Mouse (Mus musculus) adrenal gland, adult 18-20 months (tissue): ENCODE results near the gene Msmb. TPM values are rescaled to one million over a fixed set of nuclear protein-coding genes. Genes with fewer than 3 reads are reported as not detected.
A peak's percentile ranks its signal among the peaks of the same experiment; 100 is the strongest.

Experiments
- DNase-seq, 2 experiments: peaks; one replicate each; pipeline ENCODE4 v3.0.0; 2021 to 2022; ENCODE audit warnings: low spot score in 2 of 2
- total RNA-seq, 2 experiments: library from RNA; stranded (reverse); gene quantifications; 1 replicate in 1 of 2; 2 replicates in 1 of 2; pipeline ENCODE4 v1.2.3; 2021

Gene Msmb
- total RNA-seq, 2 experiments from 2014 or later: not detected

DNA sequence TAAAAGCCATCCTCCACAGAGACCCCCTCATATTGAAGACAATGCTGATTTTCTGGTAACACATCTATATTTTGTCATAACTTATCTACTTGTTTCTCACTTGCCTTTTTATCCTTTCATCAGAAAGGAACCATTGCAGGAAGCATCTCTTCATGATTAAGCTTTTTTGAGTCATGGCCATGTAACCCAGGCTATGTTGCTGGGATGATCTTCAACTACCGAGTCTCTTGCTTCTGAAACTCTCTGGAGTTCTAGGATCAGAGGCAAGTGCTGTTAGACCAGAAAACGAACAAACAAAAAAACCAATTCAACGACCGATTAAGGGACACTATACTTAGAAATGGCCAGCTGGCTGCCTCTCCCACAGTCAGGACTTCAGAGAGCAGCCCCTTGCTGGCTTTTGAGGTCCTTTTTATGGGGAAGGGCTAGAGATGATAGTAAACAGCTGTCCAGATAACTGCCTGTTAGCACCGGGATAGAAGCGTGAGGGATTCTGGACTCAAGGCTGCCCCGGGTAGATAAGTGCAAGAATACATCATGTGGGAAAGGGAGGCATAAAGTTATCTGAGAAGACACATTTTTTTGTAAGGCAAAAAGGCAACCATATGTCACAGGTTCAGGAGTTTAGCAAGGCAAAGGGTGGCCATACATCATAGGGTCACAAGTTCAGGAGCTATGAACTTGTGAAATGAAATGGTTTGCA lies 4.1 kb downstream of the Msmb start:
- no peak for DNase-seq

DNA sequence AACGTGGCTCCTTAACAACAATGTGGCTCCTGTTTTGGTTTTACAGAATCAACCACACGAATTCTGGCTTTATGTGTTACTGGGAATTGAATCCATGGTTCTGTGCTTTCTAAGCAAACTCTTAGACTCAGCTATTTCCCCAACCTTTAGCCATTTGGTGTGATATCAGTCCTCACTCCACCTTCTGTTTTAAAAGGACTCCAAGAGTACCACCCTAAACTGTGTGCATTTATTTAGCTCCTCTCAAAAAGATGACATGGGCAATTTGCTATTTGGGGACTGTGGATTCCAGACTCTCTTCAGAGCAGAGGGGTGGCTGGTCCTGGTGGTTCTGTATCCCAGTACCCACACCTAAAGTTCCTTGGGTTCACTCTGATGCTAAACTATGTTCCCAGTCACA lies 4.8 kb downstream of the Msmb start:
- no peak for DNase-seq

GRCm38 (mm10) chr14:32150872-32151271 lies 9.0 kb downstream of the Msmb start:
- DNase-seq: no peak

- DNase-seq: no peak
Measured at GRCm38 (mm10) chr14:32152243-32152965, 10.6 kb downstream of the Msmb start.

DNA sequence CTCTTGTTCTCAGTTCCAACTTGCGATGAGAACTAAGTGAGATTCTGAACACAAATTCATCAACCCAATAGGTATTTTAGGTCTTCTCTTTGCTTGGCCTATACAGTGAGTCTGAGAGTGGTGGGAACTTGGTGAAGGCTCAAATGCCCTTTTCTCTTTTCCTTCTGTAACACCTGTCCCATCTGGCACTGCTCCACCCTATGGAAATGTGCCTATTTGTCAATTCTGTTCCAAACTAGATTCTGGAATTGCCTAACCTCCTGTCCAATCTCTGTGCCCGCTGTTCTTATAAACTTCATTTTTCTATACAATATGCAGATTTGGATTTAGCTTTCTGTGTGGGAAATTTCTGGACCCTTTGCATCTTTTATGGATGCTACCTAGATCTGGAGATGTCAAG lies 11.3 kb downstream of the Msmb start:
- DNase-seq: no peak

DNA sequence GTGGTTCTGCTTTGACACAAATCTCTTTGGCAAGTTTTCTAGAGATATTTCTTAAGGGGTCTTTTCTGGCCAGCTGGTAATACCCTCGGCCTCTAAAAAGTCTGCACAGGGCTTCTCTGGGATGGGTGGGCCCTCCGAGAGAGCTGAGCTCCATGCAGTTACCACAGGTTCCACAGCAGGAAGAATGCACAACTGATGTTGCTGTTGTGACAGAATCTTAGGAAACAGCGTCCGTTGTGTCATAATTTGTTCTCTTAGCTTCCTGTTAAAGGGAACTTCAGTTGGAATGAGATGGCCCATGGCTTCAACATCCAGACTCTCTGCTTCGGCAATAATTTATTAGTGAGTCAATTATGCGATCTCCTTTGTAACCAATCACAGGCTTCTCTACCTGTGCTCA lies 12.9 kb downstream of the Msmb start:
- no peak for DNase-seq

DNA sequence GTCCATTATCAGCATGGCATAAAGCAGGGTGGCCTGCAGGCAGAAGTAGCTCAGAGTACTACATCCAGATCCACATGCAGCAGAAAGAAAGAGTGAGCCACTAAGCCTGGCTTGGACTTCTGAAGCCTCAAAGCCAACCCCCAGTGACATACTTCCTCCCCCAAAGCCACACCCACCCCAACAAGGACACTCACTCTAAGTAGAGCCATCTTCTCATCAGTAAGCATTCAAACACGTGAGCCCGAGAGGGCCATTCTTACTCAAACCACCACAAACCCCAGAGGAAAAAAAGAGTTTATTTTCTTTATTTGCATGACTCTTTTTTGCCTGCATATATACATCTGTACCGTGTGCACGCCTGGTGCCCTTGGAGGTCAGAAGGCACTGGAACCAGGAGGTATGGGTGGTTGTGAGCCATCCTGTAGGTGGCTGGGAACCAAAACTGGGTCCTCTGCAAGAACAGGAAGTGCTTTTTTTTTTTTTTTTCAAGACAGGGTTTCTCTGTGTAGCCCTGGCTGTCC lies 17.4 kb downstream of the Msmb start:
- DNase-seq: no peak

DNA sequence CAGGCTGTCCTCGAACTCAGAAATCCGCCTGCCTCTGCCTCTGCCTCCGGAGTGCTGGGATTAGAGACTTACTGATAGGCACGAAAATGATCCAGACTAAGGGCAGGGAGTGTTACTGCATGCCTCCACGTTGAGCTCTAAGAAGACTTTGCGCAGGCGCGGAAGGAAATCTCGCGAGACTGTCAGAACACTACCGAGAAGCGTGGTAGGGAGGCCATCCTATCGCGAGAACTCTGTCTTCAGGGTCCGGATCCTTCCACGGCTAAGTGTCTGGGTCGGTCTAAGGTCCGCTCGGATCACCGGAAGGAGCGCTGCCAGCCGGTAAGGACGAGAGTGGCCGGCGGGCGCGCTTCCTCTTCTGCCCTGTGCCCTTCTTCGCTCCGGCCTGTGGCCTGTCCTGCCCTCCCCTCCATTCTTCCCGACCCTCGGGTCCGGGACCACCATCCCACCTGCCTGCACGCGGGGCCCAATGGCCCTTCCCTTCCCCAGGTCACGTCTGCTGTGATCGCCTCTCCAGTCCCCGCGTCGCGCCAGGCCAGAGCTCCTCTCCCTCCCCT lies 17.9 kb downstream of the Msmb start, which contains the start of gene Ncoa4:
TSS of gene Ncoa4 (plus strand) at position 176 of the 557 bp plus-strand sequence.
- DNase-seq: peak; percentile 97 to 99

GRCm38 (mm10) chr14:32160563-32160962 lies 18.7 kb downstream of the Msmb start:
- DNase-seq: no peak

GRCm38 (mm10) chr14:32161090-32161885 lies 19.5 kb downstream of the Msmb start:
- no peak for DNase-seq

- DNase-seq: no peak
Measured at GRCm38 (mm10) chr14:32162231-32162630, 20.4 kb downstream of the Msmb start.

- DNase-seq: no peak
Measured at GRCm38 (mm10) chr14:32163203-32163888, 21.5 kb downstream of the Msmb start.

- DNase-seq: no peak
Measured at GRCm38 (mm10) chr14:32164173-32165051, 22.6 kb downstream of the Msmb start.

DNA sequence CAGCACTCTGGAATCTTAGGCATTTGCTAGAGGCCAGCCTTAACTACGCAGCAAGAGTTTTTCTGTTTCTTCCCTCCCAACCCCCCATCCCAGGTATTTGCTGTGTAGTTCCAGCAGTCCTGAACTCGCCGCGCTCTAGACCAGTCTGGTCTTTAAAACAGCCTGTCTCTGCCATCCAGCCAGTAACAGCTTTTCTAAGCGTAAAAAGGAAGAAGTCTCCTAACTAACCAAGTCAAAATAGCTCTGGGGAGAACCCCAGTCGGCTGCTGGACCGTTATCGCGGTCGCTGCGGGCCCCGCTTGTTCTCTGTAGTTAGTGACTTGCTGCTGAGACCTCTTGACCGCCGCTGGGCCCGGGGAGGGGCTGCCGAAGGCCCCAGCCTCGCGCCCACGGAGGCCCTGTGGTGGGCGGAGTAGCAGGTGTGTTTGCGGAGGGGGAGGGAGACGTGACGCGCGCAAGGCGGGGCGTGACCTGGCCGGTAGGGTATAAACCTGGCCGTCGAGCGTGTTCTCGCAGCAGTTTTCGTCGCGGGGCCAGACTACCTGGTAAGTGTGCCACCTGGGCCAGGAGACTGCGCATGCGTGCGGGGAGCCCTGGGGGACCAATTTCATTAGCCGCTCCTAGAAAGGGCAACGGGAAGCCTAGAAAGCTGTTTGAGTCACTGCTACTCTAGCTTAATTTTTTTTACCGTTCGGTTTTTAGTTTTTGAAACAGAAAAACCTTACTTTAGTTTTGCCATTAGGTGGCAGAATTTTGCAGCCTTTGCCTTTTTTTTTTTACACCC lies 23.6 kb downstream of the Msmb start:
- peak; percentile 71 to 72 for DNase-seq

- no peak for DNase-seq
Measured at GRCm38 (mm10) chr14:32166062-32166441, 24.2 kb downstream of the Msmb start.

- no peak for DNase-seq
Measured at GRCm38 (mm10) chr14:32166840-32167239, 25.0 kb downstream of the Msmb start.

DNA sequence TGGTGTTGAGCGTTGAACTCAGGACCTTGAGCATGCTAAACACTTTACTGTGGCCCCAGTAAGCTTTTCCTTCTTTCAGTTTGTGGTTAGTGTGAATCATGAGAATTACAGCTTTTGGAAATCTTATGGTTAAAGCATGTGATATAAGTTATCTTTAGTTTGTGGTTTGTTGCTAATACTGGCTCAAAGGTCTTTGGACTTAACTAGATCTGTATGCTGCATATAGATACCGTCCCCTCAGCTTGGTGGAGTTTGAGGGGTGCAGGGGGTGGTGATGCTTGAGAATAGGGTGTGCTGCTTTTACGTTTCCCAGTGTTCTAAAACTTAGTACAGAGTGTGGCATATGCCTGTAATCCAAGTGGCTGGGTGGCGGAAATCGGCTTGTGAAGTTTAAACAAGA lies 25.5 kb downstream of the Msmb start:
- DNase-seq: no peak

DNA sequence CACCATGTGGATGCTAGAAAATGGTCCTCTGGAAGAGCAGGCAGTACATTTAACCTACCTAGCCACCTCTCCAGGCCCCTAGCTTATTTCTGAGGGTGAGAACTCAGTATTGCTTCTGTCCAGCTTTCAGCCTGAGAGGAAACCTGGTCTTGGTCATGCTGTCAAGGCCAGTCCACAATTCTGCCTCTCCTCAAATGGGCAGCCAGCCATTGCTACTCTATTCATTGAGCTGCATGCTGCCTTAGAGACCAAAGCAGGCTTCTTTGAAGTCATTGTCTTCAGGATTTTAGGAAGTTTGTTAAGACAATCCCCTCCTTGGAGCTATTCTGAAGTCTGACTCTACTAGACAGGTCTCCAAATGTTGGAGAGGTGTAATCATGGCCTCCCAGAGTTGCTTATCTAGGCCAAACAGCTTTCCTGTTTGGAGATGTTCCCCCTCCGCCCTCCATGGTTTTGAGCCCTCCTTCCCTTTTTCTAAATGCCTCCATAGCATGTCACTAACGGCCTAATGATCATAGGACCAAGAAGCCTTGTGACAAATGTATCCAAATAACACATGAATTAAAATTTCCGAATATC lies 26.9 kb downstream of the Msmb start:
- DNase-seq: no peak

GRCm38 (mm10) chr14:32170137-32170536 lies 28.3 kb downstream of the Msmb start:
- DNase-seq: no peak
